Mouse (Mus musculus) frontal cortex, postnatal 25 days (tissue): Measurements from ENCODE around the gene Trim43b.
"Not testable (repeated sequence)": the region's sequence is repeated elsewhere in the genome, so short reads cannot be mapped to it uniquely, and the experiment has no call there.

Source experiments
- DNase-seq, 2 experiments: peaks; one replicate each; pipeline ENCODE4 v3.0.0; 2022; ENCODE audit warnings: low spot score in 2 of 2

The Trim43b gene

DNA sequence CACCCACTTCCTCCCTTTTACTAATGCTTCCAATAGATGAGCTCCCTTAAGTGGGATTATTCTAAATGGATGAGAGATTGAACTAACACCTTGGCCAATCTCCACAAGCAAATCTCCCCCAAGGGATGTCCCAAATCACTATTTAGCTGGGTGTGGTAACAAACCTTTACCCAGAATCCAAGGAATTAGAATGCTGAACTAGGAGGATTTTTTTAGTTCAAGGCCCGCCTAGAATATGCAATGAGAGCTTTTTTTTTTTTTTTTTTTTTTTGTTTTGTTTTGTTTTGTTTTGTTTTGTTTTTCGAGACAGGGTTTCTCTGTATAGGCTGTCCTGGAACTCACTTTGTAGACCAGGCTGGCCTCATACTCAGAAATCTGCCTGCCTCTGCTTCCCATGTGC lies at the start of gene Trim43b:
Trim43b (minus strand) TSS at position 101 of the 400 bp plus-strand sequence.
- not testable (repeated sequence) for DNase-seq

DNA sequence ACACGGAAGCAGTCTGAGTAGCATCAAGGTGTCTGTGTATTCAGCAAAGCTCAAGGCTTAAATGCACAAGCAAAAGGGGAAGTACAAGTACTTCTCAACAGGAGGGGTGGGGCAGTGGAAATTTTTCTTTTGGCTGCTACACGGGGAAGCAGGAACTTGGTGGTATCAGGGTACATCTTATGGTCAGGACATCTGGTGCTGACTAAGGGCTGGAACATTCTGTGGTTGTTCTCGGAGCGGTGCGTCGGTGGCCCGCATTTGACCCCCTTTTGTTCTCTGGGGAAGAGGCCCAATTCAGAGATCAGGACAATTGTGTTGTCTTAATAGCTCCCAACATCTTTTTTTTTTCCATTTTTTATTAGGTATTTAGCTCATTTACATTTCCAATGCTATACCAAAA lies 11.9 kb upstream of the Trim43b start:
- not testable (repeated sequence) for DNase-seq

GRCm38 (mm10) chr9:89086746-89087145 lies 5.9 kb downstream of the Trim43b start:
- DNase-seq: not testable (repeated sequence)

DNA sequence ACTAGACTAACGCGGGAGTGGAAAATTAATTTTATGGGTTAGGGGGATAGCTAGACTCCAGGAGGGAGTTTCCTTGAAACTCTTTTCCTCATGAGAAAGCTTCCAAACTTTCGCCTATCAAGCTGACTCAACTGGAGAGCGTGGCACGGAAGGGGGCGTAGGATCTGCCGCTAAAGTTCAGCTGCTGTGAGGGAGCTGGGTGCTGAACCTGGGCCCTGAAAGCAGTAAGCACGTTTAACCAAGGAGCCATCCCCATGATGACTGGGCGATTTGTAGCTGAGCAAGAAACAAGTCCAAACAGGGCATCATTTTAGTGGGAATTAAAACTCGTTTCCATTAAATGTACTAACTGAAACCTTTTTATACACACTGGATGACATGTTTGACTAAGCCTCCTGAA lies 13.0 kb downstream of the Trim43b start:
- not testable (repeated sequence) for DNase-seq

DNA sequence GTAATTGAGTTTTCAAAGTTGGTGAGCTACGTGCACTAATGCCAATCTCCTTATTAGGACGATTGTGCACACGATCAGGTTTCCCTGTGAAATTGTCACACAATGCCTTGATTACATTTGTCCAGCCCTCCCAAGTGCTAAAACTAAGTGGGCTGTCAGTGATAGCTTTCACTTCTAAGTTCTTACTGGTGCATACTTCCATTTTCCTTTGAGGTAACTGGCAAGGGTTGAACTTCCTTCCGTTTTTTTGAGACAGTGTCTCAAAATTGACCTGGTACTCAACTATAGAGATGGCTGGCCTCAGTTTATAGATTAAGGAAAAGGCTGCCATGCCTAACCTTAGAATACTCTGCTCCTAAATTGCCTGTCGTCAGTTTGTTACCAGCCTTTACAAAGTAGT lies 16.1 kb downstream of the Trim43b start:
- not testable (repeated sequence) for DNase-seq

GRCm38 (mm10) chr9:89067143-89067501 lies 25.5 kb downstream of the Trim43b start:
- DNase-seq: not testable (repeated sequence)

GRCm38 (mm10) chr9:89066378-89067142 lies 26.1 kb downstream of the Trim43b start:
- DNase-seq: peak; percentile 44 to 54
